Mouse (Mus musculus): ENCODE data around the gene Primpol. TPM values are rescaled to one million over a fixed set of nuclear protein-coding genes. Genes with fewer than 3 reads are reported as not detected.
"Not testable (repeated sequence)": the region's sequence is repeated elsewhere in the genome, so short reads cannot be mapped to it uniquely, and the experiment has no call there.

Primpol gene
- polyA plus RNA-seq, 1 experiment from 2014 or later, result 7.8 TPM

DNA sequence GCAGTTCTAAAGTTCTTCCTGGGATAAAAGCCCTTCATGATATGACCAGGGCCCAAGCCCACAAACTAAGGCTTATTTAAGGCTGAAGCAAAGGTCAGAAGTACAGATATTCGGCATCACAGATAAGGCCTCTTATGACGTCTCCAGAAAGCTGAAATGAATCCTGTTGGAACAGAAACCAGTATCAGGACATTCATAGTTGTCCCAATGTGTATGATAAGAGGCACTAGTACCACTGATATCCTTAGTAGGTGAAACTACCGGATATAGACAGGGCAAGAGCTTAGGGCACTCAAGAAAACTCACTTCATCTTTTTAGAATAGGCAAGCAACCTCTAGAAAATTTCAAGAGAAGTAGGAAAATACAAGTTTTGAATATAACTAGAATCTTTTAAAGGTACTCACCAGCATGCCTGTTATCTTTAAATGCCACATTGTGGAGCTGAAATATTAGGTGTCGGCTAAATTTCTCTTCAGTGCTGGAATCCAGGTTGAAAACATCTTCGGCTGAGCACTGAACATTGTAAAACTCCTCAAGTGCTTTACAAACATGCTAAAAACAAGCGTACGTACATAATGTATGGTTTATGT is 17.6 kb downstream of the Primpol start:
- no peak overlapping the region for H3K4me2 ChIP-seq
- WGBS, result 96% methylated on average over 7 of the region's 7 CpGs
- H3K27ac ChIP-seq, result no peak overlapping the region
- H3K36me3 ChIP-seq (replicated peaks), result no peaks in the 10 kb centered on the region
- H3K4me3 ChIP-seq, result no peak overlapping the region
- ATAC-seq (replicated peaks), result no peak
- no peaks in the 10 kb centered on the region for H3K9me3 ChIP-seq
- no peak overlapping the region for H3K9ac ChIP-seq
- no peaks in the 10 kb centered on the region for H3K4me1 ChIP-seq
- no peaks in the 10 kb centered on the region for H3K27me3 ChIP-seq (replicated peaks)

DNA sequence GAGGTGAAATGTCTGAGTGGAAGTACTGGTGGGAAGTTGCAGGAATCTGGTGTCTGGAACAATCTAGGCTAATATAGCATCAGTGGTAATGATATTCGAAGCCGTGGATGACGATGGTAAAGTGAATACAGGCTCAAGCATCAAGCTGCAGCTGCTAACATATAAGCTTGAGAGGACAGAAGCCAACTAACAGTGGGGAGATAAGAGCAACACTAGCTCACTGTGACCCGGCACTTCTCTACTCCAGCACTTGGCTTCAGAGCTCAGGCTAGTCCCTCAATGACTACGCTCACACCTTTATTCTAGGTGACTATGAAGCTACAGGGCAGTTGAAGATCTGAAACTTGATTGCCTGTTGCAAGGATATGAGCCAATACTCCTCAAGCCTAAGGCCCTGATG is 18.3 kb downstream of the Primpol start:
- WGBS, result 95% methylated on average over 5 of the region's 5 CpGs
- Histone ChIP-seq H3K27ac (no peak overlapping the region), H3K4me1 (no peaks in the 10 kb centered on the region), H3K27me3 (replicated peaks) (no peaks in the 10 kb centered on the region), H3K9me3 (no peaks in the 10 kb centered on the region), H3K4me2 (no peak overlapping the region), H3K9ac (no peak overlapping the region), H3K36me3 (replicated peaks) (no peaks in the 10 kb centered on the region), H3K4me3 (no peak overlapping the region)
- ATAC-seq (replicated peaks), result no peak

GRCm38 (mm10) chr8:46598114-46598513 is 18.9 kb downstream of the Primpol start:
- no peak overlapping the region for H3K9ac ChIP-seq
- WGBS, result 95% methylated on average over 2 of the region's 2 CpGs
- no peaks in the 10 kb centered on the region for H3K36me3 ChIP-seq (replicated peaks)
- no peaks in the 10 kb centered on the region for H3K9me3 ChIP-seq
- H3K27me3 ChIP-seq (replicated peaks), result no peaks in the 10 kb centered on the region
- no peak overlapping the region for H3K27ac ChIP-seq
- no peaks in the 10 kb centered on the region for H3K4me1 ChIP-seq
- no peak for ATAC-seq (replicated peaks)
- H3K4me3 ChIP-seq, result no peak overlapping the region
- H3K4me2 ChIP-seq, result no peak overlapping the region

DNA sequence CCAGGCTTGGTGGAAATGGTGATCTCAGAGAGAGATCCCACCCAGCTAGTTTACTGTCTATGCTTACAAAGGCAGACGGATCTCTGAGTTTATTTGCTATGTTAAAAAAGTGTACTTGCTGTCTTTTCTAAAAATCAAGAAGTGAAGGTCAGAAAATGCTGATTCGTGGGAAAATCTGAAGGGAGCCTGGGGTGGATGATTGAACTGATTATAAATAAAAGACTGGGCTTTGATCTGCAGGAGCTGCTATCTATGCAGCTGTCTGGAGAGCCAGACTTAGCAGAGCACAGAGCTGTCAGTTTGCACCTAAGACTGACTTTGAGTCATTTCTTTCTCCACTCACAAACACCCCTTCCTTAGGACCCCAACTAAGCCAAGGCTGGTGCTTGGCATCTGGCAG is 19.6 kb downstream of the Primpol start:
- Histone ChIP-seq H3K9ac (no peak overlapping the region), H3K36me3 (replicated peaks) (no peaks in the 10 kb centered on the region), H3K9me3 (no peaks in the 10 kb centered on the region), H3K4me2 (no peak overlapping the region), H3K4me3 (no peak overlapping the region), H3K27ac (no peak overlapping the region), H3K4me1 (no peaks in the 10 kb centered on the region), H3K27me3 (replicated peaks) (no peaks in the 10 kb centered on the region)
- WGBS, result 83% methylated on average over 2 of the region's 2 CpGs
- no peak for ATAC-seq (replicated peaks)

DNA sequence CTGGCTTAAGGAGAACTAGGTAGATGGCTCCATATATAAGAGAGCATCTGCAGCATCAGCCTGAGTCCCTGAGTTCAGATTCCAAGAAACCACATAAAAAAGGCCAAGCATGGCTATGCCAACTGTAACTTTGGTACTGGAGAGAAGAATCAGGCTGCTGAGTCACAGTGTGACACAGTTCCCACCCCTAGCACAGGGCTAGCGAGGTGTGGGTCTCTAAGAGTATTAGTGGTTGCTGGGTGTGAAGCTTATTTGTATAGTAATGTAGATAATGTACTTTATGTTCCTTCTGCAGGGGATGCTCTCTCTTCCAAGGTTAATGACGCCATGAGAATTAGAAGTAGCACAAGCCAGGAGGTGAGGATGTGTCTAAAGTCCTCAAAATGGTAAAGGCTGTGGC is 20.5 kb downstream of the Primpol start:
- no peak overlapping the region for H3K4me2 ChIP-seq
- H3K9ac ChIP-seq, result no peak overlapping the region
- ATAC-seq (replicated peaks), result no peak
- H3K4me3 ChIP-seq, result no peak overlapping the region
- H3K4me1 ChIP-seq, result no peaks in the 10 kb centered on the region
- no peaks in the 10 kb centered on the region for H3K27me3 ChIP-seq (replicated peaks)
- no peaks in the 10 kb centered on the region for H3K9me3 ChIP-seq
- no peaks in the 10 kb centered on the region for H3K36me3 ChIP-seq (replicated peaks)
- no peak overlapping the region for H3K27ac ChIP-seq
- 95% methylated on average over 2 of the region's 2 CpGs for WGBS

DNA sequence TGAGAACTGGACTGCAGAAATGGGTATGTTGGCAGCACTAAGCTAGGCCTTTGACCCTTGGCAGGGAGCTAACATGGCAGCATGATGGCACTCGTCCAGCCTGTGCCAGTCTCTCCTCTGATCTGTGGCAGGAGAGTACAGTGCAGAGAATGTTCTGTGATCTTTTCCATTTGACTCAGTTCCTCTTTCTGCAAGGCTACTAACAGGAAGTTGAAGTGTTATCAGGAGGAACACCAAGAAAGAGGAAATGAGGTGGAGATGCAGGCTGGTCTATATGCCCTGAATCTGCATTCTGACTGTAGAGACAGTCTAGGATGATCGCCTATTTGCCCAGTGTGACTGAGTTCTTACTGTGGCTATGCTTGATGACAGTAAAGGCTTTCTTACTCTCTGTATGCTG is 21.4 kb downstream of the Primpol start:
- no peak for ATAC-seq (replicated peaks)
- no peaks in the 10 kb centered on the region for H3K27me3 ChIP-seq (replicated peaks)
- WGBS, result 88% methylated on average over 2 of the region's 2 CpGs
- no peaks in the 10 kb centered on the region for H3K4me1 ChIP-seq
- H3K9me3 ChIP-seq, result no peaks in the 10 kb centered on the region
- no peak overlapping the region for H3K4me2 ChIP-seq
- H3K36me3 ChIP-seq (replicated peaks), result no peaks in the 10 kb centered on the region
- H3K27ac ChIP-seq, result no peak overlapping the region
- no peak overlapping the region for H3K4me3 ChIP-seq
- no peak overlapping the region for H3K9ac ChIP-seq

DNA sequence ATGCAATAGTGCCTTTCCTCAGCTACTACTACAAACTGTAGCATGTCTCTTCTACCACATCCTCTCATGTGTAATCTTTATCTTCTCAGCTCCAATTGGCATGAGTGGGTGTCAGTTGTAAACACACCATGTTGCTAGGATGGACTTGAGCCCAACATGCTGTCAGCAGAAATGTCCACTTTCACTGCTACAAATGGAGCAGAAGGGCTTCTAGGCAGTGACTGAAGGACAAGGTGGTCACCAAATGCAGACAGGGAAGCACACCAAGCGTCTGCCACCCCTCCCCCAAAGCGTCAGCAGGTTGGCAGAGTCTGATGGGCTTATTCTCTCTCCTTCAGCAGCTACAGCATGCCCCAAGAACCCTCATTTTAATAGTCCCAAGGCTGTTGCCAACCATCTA is 23.2 kb downstream of the Primpol start:
- no peak overlapping the region for H3K4me2 ChIP-seq
- H3K36me3 ChIP-seq (replicated peaks), result no peaks in the 10 kb centered on the region
- no peak overlapping the region for H3K9ac ChIP-seq
- no peaks in the 10 kb centered on the region for H3K9me3 ChIP-seq
- WGBS, result 87% methylated on average over 2 of the region's 2 CpGs
- no peaks in the 10 kb centered on the region for H3K4me1 ChIP-seq
- no peak overlapping the region for H3K4me3 ChIP-seq
- ATAC-seq (replicated peaks), result no peak
- H3K27me3 ChIP-seq (replicated peaks), result no peaks in the 10 kb centered on the region
- H3K27ac ChIP-seq, result no peak overlapping the region

DNA sequence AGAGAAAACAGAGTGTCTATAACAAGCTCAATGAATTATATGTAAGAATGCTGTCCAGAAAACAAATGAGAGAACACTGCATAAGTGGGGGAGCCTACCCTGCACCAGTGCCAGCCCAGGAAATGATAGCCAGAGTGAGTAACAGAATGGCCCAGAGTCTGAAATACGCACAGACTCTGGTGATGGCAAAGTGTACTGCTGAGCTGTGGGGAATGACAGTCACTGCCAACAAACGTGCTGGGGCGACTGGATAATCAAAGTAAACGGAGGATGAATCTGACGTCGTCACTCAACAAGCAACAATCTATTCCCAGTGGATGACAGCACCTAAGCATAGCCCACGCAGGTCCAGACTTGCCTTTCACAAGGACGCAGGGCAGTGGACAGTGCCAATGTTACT is 23.9 kb downstream of the Primpol start:
- H3K27me3 ChIP-seq (replicated peaks), result no peaks in the 10 kb centered on the region
- H3K36me3 ChIP-seq (replicated peaks), result no peaks in the 10 kb centered on the region
- no peak for ATAC-seq (replicated peaks)
- WGBS, result 85% methylated on average over 8 of the region's 8 CpGs
- no peaks in the 10 kb centered on the region for H3K9me3 ChIP-seq
- H3K4me2 ChIP-seq, result no peak overlapping the region
- H3K4me3 ChIP-seq, result no peak overlapping the region
- no peak overlapping the region for H3K9ac ChIP-seq
- H3K27ac ChIP-seq, result no peak overlapping the region
- H3K4me1 ChIP-seq, result no peaks in the 10 kb centered on the region

- H3K4me2 ChIP-seq, result no peak overlapping the region
- H3K4me1 ChIP-seq, result no peaks in the 10 kb centered on the region
- H3K9ac ChIP-seq, result no peak overlapping the region
- no peaks in the 10 kb centered on the region for H3K36me3 ChIP-seq (replicated peaks)
- 93% methylated on average over 2 of the region's 2 CpGs for WGBS
- ATAC-seq (replicated peaks), result no peak
- no peaks in the 10 kb centered on the region for H3K27me3 ChIP-seq (replicated peaks)
- H3K9me3 ChIP-seq, result no peaks in the 10 kb centered on the region
- no peak overlapping the region for H3K27ac ChIP-seq
- H3K4me3 ChIP-seq, result no peak overlapping the region
Observed at GRCm38 (mm10) chr8:46588663-46589062, 28.3 kb downstream of the Primpol start.

DNA sequence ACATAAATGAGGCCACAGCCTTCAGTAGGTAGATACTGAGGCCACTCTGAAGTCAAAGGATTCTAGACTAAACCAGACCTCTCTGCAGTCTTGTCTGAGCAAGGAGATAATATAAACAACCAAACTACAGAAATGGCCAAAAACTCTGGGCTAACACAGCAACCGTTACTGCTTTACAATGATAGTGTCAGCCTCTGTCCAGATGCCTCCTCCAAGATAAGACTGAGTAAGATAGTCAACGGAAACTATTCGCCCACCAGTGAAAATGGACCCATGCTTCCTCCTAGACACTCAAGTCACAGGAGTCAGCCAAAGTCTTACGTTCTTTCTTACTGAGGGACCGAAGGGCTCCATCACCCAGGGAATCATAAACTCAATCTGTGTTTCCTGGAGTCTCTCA is 29.1 kb downstream of the Primpol start:
- no peak overlapping the region for H3K4me3 ChIP-seq
- no peak overlapping the region for H3K27ac ChIP-seq
- WGBS, result 94% methylated on average over 5 of the region's 5 CpGs
- no peak for ATAC-seq (replicated peaks)
- H3K27me3 ChIP-seq (replicated peaks), result no peaks in the 10 kb centered on the region
- no peak overlapping the region for H3K4me2 ChIP-seq
- H3K9ac ChIP-seq, result no peak overlapping the region
- no peaks in the 10 kb centered on the region for H3K4me1 ChIP-seq
- no peaks in the 10 kb centered on the region for H3K9me3 ChIP-seq
- no peaks in the 10 kb centered on the region for H3K36me3 ChIP-seq (replicated peaks)

GRCm38 (mm10) chr8:46585576-46585975 is 31.4 kb downstream of the Primpol start:
- no peak overlapping the region for H3K4me3 ChIP-seq
- H3K4me2 ChIP-seq, result no peak overlapping the region
- no peaks in the 10 kb centered on the region for H3K36me3 ChIP-seq (replicated peaks)
- no peaks in the 10 kb centered on the region for H3K9me3 ChIP-seq
- WGBS, result 84% methylated on average over 3 of the region's 3 CpGs
- no peaks in the 10 kb centered on the region for H3K27me3 ChIP-seq (replicated peaks)
- H3K9ac ChIP-seq, result no peak overlapping the region
- ATAC-seq (replicated peaks), result no peak
- no peaks in the 10 kb centered on the region for H3K4me1 ChIP-seq
- H3K27ac ChIP-seq, result no peak overlapping the region

DNA sequence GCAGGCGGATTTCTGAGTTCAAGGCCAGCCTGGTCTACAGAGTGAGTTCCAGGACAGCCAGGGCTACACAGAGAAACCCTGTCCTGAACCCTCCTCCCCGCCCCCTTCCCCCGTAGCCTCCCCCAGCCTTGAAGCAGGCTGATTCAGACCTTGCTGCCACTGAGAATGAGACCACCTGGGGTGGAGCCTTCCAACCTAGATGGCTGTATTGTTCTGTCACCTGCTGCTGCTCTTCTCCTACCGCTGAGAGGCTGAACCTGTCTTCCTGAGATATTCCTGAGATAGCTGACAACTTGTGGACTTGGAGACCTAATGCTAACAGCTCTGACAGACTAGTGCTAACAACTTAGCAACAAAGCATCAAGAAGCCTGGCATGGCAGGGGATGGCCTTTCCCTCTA is 32.7 kb downstream of the Primpol start:
- not testable (repeated sequence) for H3K4me2 ChIP-seq; H3K9me3 ChIP-seq; H3K36me3 ChIP-seq (replicated peaks); H3K9ac ChIP-seq; H3K27me3 ChIP-seq (replicated peaks); H3K27ac ChIP-seq; H3K4me1 ChIP-seq; ATAC-seq (replicated peaks); H3K4me3 ChIP-seq
- WGBS, result 50% methylated on average over 4 of the region's 4 CpGs

- no peaks in the 10 kb centered on the region for H3K4me1 ChIP-seq
- no peak for ATAC-seq (replicated peaks)
- no peak overlapping the region for H3K4me3 ChIP-seq
- H3K4me2 ChIP-seq, result no peak overlapping the region
- WGBS, result 93% methylated on average over 9 of the region's 9 CpGs
- H3K9me3 ChIP-seq, result no peaks in the 10 kb centered on the region
- no peak overlapping the region for H3K9ac ChIP-seq
- H3K27me3 ChIP-seq (replicated peaks), result no peaks in the 10 kb centered on the region
- peaks cover 3% of the 10 kb centered on the region; the same call in 1 of the 2 replicates for H3K36me3 ChIP-seq (replicated peaks)
- H3K27ac ChIP-seq, result no peak overlapping the region
Observed at GRCm38 (mm10) chr8:46578794-46579193, 38.2 kb downstream of the Primpol start.
